Mouse (Mus musculus) heart, embryonic 10.5 days (tissue): ENCODE measurements around the gene Pde4dip. TPM values are rescaled to one million over a fixed set of nuclear protein-coding genes. Genes with fewer than 3 reads are reported as not detected.

ENCODE experiments used
- DNase-seq: peaks from one replicate; pipeline ENCODE4 v3.0.0-alpha.2; 2017; ENCODE audit warnings: low spot score
- H3K27ac ChIP-seq: fragments of 300-500 bp; sonication (generic); 2 replicates; pipeline ENCODE4 v1.5.1; 2016; ENCODE audit warnings: mild to moderate bottlenecking
- H3K27me3 ChIP-seq: fragments of 300-500 bp; sonication (generic); 2 replicates; pipeline ENCODE4 v1.6.1; 2016; ENCODE audit warnings: mild to moderate bottlenecking; ENCODE audit not compliant: poor library complexity, insufficient read depth, severe bottlenecking
- H3K36me3 ChIP-seq: fragments of 300-500 bp; sonication (generic); 2 replicates; pipeline ENCODE4 v1.6.1; 2016; ENCODE audit warnings: mild to moderate bottlenecking, moderate library complexity
- H3K4me1 ChIP-seq: fragments of 300-500 bp; sonication (generic); 2 replicates; pipeline ENCODE4 v1.6.1; 2016; ENCODE audit warnings: mild to moderate bottlenecking
- H3K4me3 ChIP-seq: fragments of 300-500 bp; sonication (generic); 2 replicates; pipeline ENCODE4 v1.5.1; 2016; ENCODE audit warnings: mild to moderate bottlenecking, moderate library complexity
- H3K9me3 ChIP-seq: fragments of 300-500 bp; sonication (generic); 2 replicates; pipeline ENCODE4 v1.6.1; 2016; ENCODE audit warnings: mild to moderate bottlenecking, moderate library complexity
- WGBS: fragments of 180-500 bp; shearing (Covaris S2); methylation state at CpG from one replicate; pipeline ENCODE4 v1.1.7; 2016; 5-methylcytosine and 5-hydroxymethylcytosine counted together
- polyA plus RNA-seq: library from polyadenylated mRNA; unstranded; fragments of >200 nt; fragmentation: Nextera tagmentation; extraction: Ambion mirVana; gene quantifications from 2 replicates; pipeline ENCODE4 v1.2.1, GENCODE M21; 2016

Pde4dip gene
- polyA plus RNA-seq, 1 experiment from 2014 or later: 42.0 TPM

DNA sequence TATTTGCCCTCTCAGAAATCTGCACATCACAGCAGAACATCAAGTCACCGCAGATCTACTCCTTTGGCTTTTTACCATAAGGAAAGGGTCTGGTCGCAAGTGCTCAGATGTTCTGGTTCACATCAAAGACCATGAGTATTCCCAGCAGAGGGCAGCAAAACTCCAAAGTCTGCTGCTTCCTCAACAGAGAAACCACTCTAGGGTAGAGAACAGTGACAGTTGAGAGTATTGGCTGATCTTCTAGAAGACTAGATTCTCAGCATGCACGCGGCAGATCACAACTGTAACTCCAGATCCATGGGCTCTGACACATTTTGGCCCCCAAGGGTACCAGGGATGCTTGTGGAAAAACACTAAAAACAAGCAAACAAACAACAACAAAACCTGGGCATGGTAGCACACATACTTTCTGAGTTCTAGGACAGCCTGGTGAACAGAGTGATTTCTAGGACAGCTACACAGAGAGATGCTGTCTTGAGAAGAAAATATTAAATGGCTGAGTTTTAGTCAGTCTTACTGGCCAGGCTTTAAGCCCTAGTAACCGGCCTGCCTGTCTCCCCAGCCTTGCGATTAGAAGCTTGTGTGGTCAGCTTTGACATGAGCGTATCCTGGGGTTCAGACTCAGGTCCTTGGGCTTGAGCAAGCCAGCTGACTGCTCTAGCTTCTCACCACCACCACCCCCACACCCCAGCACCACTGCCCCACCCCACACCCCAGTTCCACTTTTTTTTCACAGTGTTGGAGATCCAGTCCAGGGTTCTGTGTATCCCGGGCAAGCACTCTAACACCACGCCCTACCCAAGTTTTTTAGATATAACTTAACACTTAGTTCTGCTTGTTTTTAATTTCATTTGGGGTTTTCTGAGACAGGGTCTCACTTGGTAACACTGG lies 40.7 kb upstream of the Pde4dip start:
- DNase-seq: peak; percentile 85
- 0 out of 2 replicates have a peak, but pooled peaks cover 2% of the 10 kb centered on the region for H3K36me3 ChIP-seq
- peaks cover 5% of the 10 kb centered on the region; the same call in 1 of the 2 replicates for H3K27me3 ChIP-seq
- no peak overlapping the region for H3K4me3 ChIP-seq
- H3K27ac ChIP-seq: no peak overlapping the region
- peaks cover 19% of the 10 kb centered on the region for H3K4me1 ChIP-seq
- no peaks in the 10 kb centered on the region for H3K9me3 ChIP-seq
- WGBS: 59% methylated on average over 9 of the region's 9 CpGs

DNA sequence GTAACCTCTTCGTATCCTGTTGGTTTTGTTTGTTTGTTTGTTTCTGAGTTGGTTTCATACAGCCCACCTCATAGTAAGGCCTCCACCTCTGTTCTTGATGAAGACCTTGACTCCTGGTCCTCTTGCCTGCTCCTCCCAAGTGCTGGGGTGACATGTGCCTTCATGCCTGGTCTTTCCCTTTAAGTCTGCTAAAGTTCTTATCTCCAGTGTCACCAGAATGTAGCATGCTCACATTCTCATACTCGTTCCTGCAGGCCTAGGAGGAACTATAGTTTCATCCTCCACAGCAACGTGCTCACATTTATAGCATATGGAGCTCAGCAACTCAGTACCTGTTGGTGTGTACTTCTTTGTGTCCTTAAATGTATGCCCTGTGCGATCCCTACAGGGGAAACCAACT lies 38.8 kb upstream of the Pde4dip start:
- Histone ChIP-seq H3K36me3 (peaks cover 16% of the 10 kb centered on the region), H3K27me3 (peaks cover 5% of the 10 kb centered on the region; the same call in 1 of the 2 replicates), H3K4me1 (peaks cover 9% of the 10 kb centered on the region; the same call in 1 of the 2 replicates), H3K9me3 (no peaks in the 10 kb centered on the region), H3K4me3 (no peak overlapping the region), H3K27ac (no peak overlapping the region)
- 61% methylated on average over 4 of the region's 4 CpGs for WGBS
- DNase-seq: no peak

DNA sequence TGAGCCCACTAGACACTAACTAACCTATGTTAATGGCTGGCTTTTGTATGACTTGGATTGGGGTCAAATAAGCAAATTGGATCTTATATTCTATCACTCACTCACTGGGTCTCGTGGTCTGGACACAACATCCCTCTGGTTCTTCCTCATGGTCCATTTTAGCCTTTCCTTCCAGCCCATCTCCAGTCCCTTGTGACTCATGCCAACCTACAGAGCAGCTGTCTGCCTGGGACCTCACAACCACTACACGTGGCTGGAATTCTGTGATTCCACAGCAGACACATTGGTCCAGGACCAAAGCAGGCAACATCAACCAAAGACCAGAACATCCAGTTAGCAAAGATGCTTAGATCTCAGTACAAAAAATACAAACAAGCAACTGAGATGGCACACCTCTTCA lies 36.7 kb upstream of the Pde4dip start:
- Histone ChIP-seq H3K4me3 (no peak overlapping the region), H3K36me3 (peaks cover 33% of the 10 kb centered on the region), H3K4me1 (no peaks in the 10 kb centered on the region), H3K27me3 (no peaks in the 10 kb centered on the region), H3K27ac (no peak overlapping the region), H3K9me3 (no peaks in the 10 kb centered on the region)
- WGBS: 77% methylated on average over 2 of the region's 2 CpGs
- DNase-seq: no peak

DNA sequence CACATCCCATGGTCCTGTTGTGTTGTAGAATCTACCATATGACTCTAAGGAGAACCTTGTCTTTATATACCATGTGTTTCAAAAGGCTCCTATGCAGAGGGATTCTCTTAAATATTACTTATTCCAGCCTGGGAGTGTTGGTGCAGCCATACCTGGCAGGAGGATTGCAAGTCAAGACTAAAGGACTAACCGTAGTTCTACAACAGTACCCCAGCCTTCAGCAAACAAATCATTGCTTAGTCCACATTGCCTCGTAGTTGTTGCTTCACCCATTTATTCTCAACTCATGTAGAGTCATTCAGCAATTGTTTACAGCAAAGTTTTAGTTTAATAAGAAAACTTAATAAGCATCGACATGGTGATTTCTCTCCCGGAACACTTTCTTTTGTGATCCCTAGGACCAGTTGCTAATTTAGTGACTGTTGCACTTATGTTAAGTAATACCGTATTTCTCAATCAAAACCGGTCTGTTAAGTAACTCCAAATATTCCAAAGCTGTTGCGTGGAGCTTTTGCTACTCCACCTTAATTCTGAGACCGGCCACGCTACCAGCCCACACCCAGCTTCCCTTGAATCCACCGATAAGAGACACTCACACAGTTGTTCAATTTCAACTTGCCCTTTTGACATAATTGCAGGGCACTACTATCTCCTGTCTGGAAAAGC lies 30.5 kb upstream of the Pde4dip start:
- Histone ChIP-seq H3K27ac (no peak overlapping the region), H3K4me1 (no peaks in the 10 kb centered on the region), H3K9me3 (no peaks in the 10 kb centered on the region), H3K27me3 (no peaks in the 10 kb centered on the region), H3K36me3 (peaks cover 83% of the 10 kb centered on the region), H3K4me3 (no peak overlapping the region)
- WGBS: 95% methylated on average over 10 of the region's 10 CpGs
- no peak for DNase-seq

DNA sequence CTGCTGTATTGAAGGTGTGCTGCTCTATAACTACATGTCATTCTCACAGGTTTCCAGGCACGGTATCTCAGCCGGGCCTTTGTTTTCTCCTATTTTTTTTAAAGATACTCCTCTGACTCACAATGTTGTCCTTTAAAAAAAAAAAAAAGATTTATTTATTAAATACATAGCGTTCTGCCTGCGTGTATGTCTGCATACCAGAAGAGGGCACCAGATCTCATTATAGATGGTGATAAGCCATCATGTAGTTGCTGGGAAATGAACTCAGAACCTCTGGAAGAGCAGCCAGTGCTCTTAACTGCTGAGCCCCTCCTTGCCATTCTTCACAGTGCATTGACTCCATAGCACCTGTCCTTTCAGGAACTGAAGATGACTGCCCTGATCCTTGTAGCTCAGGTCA lies 26.6 kb upstream of the Pde4dip start:
- DNase-seq: no peak
- H3K4me1 ChIP-seq: no peaks in the 10 kb centered on the region
- H3K27me3 ChIP-seq: no peaks in the 10 kb centered on the region
- no peak overlapping the region for H3K27ac ChIP-seq
- WGBS: 85% methylated on average over 4 of the region's 4 CpGs
- H3K36me3 ChIP-seq: peaks cover 61% of the 10 kb centered on the region
- no peaks in the 10 kb centered on the region for H3K9me3 ChIP-seq
- no peak overlapping the region for H3K4me3 ChIP-seq

DNA sequence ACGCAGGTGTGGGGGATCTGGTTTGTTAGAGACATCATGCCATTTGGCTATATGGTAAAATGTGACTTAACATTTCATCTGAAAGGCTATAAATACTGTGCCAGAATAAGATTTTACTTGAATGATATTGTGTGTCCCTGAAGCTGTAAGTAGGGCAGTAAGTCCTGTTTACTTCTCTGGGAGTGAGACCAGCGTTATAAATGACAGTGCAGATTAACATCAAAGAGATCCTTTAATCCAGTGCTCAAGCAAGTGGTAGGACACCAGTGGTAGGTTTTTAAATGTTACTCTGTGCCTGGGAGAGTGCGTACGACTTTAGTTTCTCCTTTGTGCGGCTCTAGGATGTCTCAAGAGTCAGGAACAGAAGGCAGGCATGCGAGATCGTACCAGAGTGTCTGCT lies 22.6 kb upstream of the Pde4dip start:
- DNase-seq: no peak
- H3K36me3 ChIP-seq: peaks cover 45% of the 10 kb centered on the region
- whole genome bisulfite sequencing: 87% methylated on average over 7 of the region's 7 CpGs
- H3K4me1 ChIP-seq: no peaks in the 10 kb centered on the region
- no peaks in the 10 kb centered on the region for H3K9me3 ChIP-seq
- H3K4me3 ChIP-seq: no peak overlapping the region
- no peaks in the 10 kb centered on the region for H3K27me3 ChIP-seq
- H3K27ac ChIP-seq: no peak overlapping the region

DNA sequence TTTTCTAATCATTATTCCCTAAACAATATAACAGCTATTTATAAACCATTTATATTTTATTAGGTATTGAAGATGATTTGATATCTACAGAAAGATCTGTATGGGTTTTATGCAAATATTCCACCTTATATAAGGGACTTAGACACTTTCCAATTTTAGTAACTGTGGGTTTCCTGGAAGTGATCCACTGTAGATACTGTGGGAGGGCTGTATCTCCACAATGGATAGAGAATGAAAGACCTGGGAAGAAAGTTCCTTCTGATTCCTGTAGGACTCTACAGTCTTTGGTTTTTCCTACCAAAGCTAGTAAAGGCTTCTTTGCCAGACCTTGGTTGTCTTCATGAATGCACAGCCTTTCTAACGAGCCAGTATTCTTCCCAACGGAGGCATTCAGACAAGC lies 21.2 kb upstream of the Pde4dip start:
- Histone ChIP-seq H3K4me1 (no peaks in the 10 kb centered on the region), H3K4me3 (no peak overlapping the region), H3K27ac (no peak overlapping the region), H3K9me3 (no peaks in the 10 kb centered on the region), H3K36me3 (peaks cover 33% of the 10 kb centered on the region), H3K27me3 (no peaks in the 10 kb centered on the region)
- WGBS: 94% methylated on average over 2 of the region's 2 CpGs
- DNase-seq: no peak

DNA sequence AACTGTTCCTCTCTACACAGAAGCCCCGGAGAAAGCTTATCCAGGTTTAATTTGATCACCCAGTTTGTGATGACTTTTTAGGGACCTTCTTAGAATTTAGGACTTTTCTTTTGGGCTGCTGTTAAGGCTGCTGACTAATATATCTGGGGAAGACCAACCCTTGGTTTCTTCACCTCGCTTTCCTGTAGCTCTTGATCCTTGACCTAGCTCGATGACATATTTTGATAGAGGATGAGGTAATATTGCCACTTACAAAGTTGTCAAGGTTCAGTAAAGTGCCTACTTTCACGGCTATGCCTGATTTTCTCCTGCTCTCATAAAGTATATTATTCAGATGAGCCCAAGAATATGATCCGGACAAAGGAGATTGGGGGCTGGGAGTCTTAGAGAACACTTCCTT lies 13.1 kb upstream of the Pde4dip start:
- peaks cover 14% of the 10 kb centered on the region for H3K4me1 ChIP-seq
- H3K27me3 ChIP-seq: no peaks in the 10 kb centered on the region
- no peak for DNase-seq
- H3K36me3 ChIP-seq: no peaks in the 10 kb centered on the region; the same call in 1 of the 2 replicates
- WGBS: 14% methylated on average over 5 of the region's 5 CpGs
- no peaks in the 10 kb centered on the region for H3K9me3 ChIP-seq
- peak overlapping the region; percentile 97 for H3K4me3 ChIP-seq
- peak overlapping the region; percentile 91 for H3K27ac ChIP-seq

DNA sequence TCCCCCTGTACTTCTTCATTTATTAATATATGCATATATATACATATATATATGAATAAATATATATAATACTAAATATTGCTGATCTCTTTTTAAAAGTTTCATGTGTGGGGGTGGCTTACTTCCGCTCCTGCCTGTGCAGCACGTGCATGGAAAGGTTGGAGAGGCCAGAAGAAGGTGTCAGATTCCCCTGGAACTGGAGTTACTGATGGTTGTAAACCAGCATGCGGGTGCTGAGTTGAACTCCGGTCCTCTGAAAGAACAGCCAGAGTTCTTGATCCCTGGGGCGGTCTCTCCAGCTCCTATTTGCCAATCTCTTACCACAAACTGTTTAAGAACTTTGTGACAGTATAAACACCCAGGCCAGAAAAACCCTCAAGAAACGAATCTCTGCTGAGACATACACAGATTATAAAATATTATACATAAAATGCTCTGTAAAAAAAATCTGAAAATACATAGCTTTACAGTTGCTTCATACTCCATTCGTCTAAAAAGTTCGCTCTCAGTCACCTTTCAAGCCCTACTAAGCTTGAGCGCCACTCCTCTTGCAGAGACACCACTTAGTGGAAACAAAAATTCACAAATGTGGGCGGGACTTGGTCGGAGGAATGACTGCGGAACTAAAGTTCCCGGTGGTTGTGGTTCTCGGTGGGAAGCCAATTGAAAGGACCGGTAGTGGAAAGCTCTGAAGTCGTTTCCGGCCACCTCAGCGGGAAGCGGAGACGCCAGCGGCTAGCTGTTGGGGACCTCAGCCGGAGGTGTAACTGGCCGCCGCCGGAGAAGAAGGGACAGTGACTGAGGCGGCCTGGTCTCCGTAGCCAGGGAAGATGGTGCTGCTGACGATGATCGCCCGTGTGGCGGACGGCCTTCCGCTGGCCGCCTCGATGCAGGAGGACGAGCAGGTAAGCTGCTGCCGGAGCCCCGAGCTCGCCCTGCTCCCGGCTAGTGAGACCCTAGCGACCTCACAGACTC lies 12.3 kb upstream of the Pde4dip start, which contains the start of gene Sec22b:
Gene Sec22b, plus strand, starts transcription at position 675 of the 975 bp plus-strand sequence.
- Histone ChIP-seq H3K27ac (peak within 1 kb of the TSS; percentile 91), H3K36me3 (no peaks in the 10 kb centered on the region; the same call in 1 of the 2 replicates), H3K27me3 (no peaks in the 10 kb centered on the region), H3K9me3 (no peaks in the 10 kb centered on the region), H3K4me1 (peaks cover 14% of the 10 kb centered on the region), H3K4me3 (peak within 1 kb of the TSS; percentile 97)
- DNase-seq: peak; percentile 93
- 6% methylated on average over 41 of the region's 41 CpGs for WGBS

DNA sequence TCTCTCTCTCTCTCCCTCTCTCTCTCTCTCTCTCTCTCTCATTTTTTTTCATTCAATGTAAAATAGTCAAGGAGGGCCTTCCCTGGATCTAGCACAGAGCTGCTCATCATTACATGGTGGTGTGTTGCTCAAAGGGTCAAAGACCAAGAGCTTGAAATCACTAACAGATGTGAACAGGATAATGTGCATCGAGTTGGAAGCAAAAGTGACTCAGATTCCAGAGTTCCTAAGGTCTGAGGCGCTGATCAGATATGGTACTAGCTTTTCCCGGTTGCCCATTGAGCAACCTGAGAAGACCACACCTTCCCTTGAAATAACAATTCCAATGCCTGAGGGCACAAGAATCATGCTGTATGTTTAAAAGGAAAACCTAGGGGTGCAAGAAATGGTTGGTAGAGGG lies 9.9 kb upstream of the Pde4dip start:
- Histone ChIP-seq H3K4me1 (peaks cover 14% of the 10 kb centered on the region), H3K4me3 (no peak overlapping the region), H3K36me3 (no peaks in the 10 kb centered on the region; the same call in 1 of the 2 replicates), H3K27ac (no peak overlapping the region), H3K9me3 (no peaks in the 10 kb centered on the region), H3K27me3 (no peaks in the 10 kb centered on the region)
- 54% methylated on average over 3 of the region's 3 CpGs for WGBS
- DNase-seq: no peak

DNA sequence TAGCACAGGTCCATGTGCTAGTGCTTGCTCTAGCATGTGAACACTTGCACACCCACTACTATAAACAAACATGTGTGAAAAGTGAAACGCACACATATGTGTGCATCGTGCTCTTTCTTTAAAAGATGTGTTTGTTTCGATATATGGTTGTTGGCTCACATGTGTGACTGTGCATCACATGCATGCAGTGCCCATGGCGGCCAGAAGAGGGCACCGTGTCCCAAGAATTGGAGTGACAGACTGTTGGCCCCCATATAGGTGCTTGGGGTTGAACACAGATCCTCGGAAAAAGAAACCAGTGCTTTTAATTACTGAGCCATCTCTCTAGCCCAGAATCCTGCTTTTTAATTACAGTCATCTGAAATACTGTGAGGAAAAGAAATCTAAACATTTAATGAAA lies 6.2 kb upstream of the Pde4dip start:
- Histone ChIP-seq H3K4me1 (no peaks in the 10 kb centered on the region), H3K27ac (no peak overlapping the region), H3K9me3 (no peaks in the 10 kb centered on the region), H3K4me3 (no peak overlapping the region), H3K27me3 (peaks cover 26% of the 10 kb centered on the region), H3K36me3 (no peaks in the 10 kb centered on the region)
- DNase-seq: no peak
- WGBS: 45% methylated on average over 6 of the region's 6 CpGs

DNA sequence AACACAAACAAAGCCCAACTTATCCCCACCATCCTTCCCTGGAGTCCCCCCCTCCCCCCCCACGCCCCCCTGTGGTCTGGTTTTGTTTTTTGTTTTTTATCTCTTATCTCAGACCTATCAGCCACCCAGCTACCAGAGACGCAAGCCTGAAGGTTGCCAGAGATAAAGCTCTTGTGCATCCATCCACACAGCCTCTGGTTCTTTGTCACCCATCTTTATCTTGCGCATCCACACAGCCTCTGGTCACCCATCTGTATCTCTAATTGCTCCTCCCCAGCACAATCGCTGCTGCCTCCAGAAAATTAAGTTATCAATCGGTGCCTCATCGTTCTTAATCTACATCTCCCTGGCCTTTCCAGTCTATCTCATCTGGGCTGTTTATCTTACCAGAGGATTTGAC lies 1.7 kb upstream of the Pde4dip start:
- H3K27ac ChIP-seq: no peak overlapping the region
- no peaks in the 10 kb centered on the region for H3K9me3 ChIP-seq
- no peak overlapping the region for H3K4me3 ChIP-seq
- peaks cover 52% of the 10 kb centered on the region for H3K27me3 ChIP-seq
- DNase-seq: no peak
- H3K4me1 ChIP-seq: peaks cover 11% of the 10 kb centered on the region
- WGBS: 9% methylated on average over 6 of the region's 6 CpGs
- H3K36me3 ChIP-seq: no peaks in the 10 kb centered on the region
